ENCODE assay signal across 16 mouse cellular contexts in the genomic region with DNA sequence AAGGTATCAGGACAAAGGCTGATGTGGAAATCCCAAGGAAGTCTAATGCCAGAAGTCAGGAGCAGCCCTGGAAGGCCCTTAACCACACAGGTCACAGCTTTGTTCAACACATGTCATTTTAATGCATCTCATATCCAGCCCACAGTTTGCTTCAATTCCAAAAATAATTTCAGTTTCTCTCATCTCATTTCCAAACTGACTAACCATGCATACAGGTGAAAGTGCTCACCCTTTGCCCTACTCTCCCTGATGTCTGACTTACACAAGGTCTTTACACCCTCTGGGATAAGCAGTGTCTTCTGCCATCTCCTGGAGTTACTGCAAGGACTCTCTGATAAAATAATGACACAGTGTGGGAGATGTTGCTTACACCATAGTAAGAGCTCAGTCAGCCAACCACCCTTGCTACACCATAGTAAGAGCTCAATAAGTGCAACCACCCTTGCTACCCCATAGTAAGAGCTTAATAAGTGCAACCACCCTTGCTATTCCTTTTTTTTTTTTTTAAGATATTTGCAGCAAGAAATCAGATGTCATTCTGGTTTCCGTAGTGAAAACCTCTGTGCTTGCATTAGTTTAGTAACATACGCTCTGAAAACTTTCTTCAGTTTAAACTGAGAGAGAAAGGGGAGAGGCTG.
DNase-seq lines count a peak whose midpoint lies in the region; ATAC-seq lines count a peak whose summit lies in the region.
"Had no signal": no experiment of that assay in that cellular context is flagged by ENCODE, and none has a peak within 500 bp of the region (broad histone marks: within the 10 kb centered on the region; RNA-seq: fewer than 3 reads in every experiment).

No protein-coding gene starts in this region.

- peak; percentile 40 for DNase-seq in heart, adult 11 months
- DNase-seq in heart, postnatal 10 days, result no peak
- peak; percentile 66 for DNase-seq in 416B (ENCODE audit: low read depth)
- DNase-seq in fat pad, adult 2 months (ENCODE audit: extremely low read depth, low read depth, low spot score), result peak; percentile 68
- no peak for DNase-seq in natural killer cell, adult 2 months (ENCODE audit: low spot score in 2 of 2)
- DNase-seq: adrenal gland, postnatal 10 days; cerebellum, adult 11 months; cerebellum, adult 8-10 months; cerebellum, postnatal 14 days; gastrocnemius, adult 2 months; gastrocnemius, postnatal 36 days; heart, postnatal 4 days had no signal

- intact Hi-C loops in heart, postnatal 10 days (cut with DNase I), result no loop called here

- ATAC-seq in megakaryocyte, adult 5-6 weeks (ENCODE audit: poor library complexity, severe bottlenecking), result 0 out of 2 replicates have a peak, but pooled peaks have one; percentile 7
- no peak for ATAC-seq in megakaryocyte-erythroid progenitor cell, adult 5-6 weeks (replicated peaks; ENCODE audit: low FRiP score, low TSS enrichment, poor library complexity, severe bottlenecking)
- ATAC-seq: forebrain, embryonic 14.5 days; intestine, embryonic 15.5 days had no signal

Comparison
In these comparisons a context has a peak if more than half of its experiments do, and no peak if none do; other contexts are left out.
1. DNase-seq: peak in heart, adult 11 months (single experiment), 416B (single experiment) and fat pad, adult 2 months (single experiment); none in heart, postnatal 10 days (0 of 2) and natural killer cell, adult 2 months (0 of 2).